Mouse (Mus musculus) heart, embryonic 11.5 days (tissue): ENCODE results near the gene 4930412O13Rik. TPM values are rescaled to one million over a fixed set of nuclear protein-coding genes. Genes with fewer than 3 reads are reported as not detected.

Source experiments
- ATAC-seq: fragments of 200-750 bp; cut with Nextera tagmentation; replicated peaks from 2 replicates; pipeline ENCODE4 v1.8.0; 2017; ENCODE audit warnings: moderate library complexity; ENCODE audit not compliant: insufficient number of reproducible peaks, low FRiP score, low TSS enrichment
- H3K27ac ChIP-seq: fragments of 300-500 bp; sonication (generic); 2 replicates; pipeline ENCODE4 v1.5.1; 2014; ENCODE audit warnings: mild to moderate bottlenecking, low read depth, low read length
- H3K27me3 ChIP-seq: fragments of 300-500 bp; sonication (generic); 2 replicates; pipeline ENCODE4 v1.6.1; 2014; ENCODE audit warnings: mild to moderate bottlenecking, low read length, mixed read lengths; ENCODE audit not compliant: control insufficient read depth, insufficient read depth
- H3K36me3 ChIP-seq: fragments of 300-500 bp; sonication (generic); 2 replicates; pipeline ENCODE4 v1.6.1; 2014; ENCODE audit warnings: mild to moderate bottlenecking, low read length, moderate library complexity, mixed read lengths; ENCODE audit not compliant: control insufficient read depth, insufficient read depth
- H3K4me1 ChIP-seq: fragments of 300-500 bp; sonication (generic); 2 replicates; pipeline ENCODE4 v1.6.1; 2014; ENCODE audit warnings: low read length; ENCODE audit not compliant: control insufficient read depth, insufficient read depth
- H3K4me2 ChIP-seq: fragments of 300-500 bp; sonication (generic); 2 replicates; pipeline ENCODE4 v1.6.1; 2014; ENCODE audit warnings: mild to moderate bottlenecking, moderate library complexity
- H3K4me3 ChIP-seq: fragments of 300-500 bp; sonication (generic); 2 replicates; pipeline ENCODE4 v1.5.1; 2014; ENCODE audit warnings: low read depth, low read length
- H3K9ac ChIP-seq: fragments of 300-500 bp; sonication (generic); 2 replicates; pipeline ENCODE4 v1.6.1; 2014; ENCODE audit warnings: mild to moderate bottlenecking, low read depth, low read length, moderate library complexity
- H3K9me3 ChIP-seq: fragments of 300-500 bp; sonication (generic); replicated peaks from 2 replicates; pipeline ENCODE4 v1.6.1; 2016; ENCODE audit warnings: low read length; ENCODE audit not compliant: control insufficient read depth
- WGBS: fragments of 180-500 bp; shearing (Covaris S2); extraction: QIAGEN DNeasy Blood & Tissue Kit; methylation state at CpG from one replicate; pipeline ENCODE4 v1.1.7; 2014; ENCODE audit not compliant: insufficient replicate concordance; 5-methylcytosine and 5-hydroxymethylcytosine counted together
- polyA plus RNA-seq: library from polyadenylated mRNA; unstranded; fragments of >200 nt; fragmentation: Nextera tagmentation; extraction: Ambion mirVana; gene quantifications from 2 replicates; pipeline ENCODE4 v1.2.1, GENCODE M21; 2014

The 4930412O13Rik gene
- polyA plus RNA-seq, 1 experiment from 2014 or later, result not detected

GRCm38 (mm10) chr2:9883803-9884532 lies 2.9 kb downstream of the 4930412O13Rik start:
- Histone ChIP-seq H3K9me3 (no peaks in the 10 kb centered on the region), H3K4me3 (peak overlapping the region; percentile 59), H3K9ac (no peak overlapping the region), H3K4me2 (peak overlapping the region; percentile 90), H3K27me3 (peaks cover 76% of the 10 kb centered on the region), H3K4me1 (peaks cover 20% of the 10 kb centered on the region; the same call in 1 of the 2 replicates), H3K36me3 (no peaks in the 10 kb centered on the region), H3K27ac (no peak overlapping the region)
- under 1% methylated on average over 27 of the region's 27 CpGs for WGBS
- no peak for ATAC-seq

- H3K27ac ChIP-seq, result no peak overlapping the region
- 7% methylated on average over 15 of the region's 15 CpGs for WGBS
- no peak overlapping the region for H3K9ac ChIP-seq
- H3K9me3 ChIP-seq, result no peaks in the 10 kb centered on the region
- no peak for ATAC-seq
- peaks cover 83% of the 10 kb centered on the region for H3K27me3 ChIP-seq
- peak overlapping the region; percentile 59 for H3K4me3 ChIP-seq
- H3K36me3 ChIP-seq, result no peaks in the 10 kb centered on the region
- peaks cover 21% of the 10 kb centered on the region; the same call in 1 of the 2 replicates for H3K4me1 ChIP-seq
- H3K4me2 ChIP-seq, result peak overlapping the region; percentile 90
Observed at GRCm38 (mm10) chr2:9884533-9885216, 3.6 kb downstream of the 4930412O13Rik start.

DNA sequence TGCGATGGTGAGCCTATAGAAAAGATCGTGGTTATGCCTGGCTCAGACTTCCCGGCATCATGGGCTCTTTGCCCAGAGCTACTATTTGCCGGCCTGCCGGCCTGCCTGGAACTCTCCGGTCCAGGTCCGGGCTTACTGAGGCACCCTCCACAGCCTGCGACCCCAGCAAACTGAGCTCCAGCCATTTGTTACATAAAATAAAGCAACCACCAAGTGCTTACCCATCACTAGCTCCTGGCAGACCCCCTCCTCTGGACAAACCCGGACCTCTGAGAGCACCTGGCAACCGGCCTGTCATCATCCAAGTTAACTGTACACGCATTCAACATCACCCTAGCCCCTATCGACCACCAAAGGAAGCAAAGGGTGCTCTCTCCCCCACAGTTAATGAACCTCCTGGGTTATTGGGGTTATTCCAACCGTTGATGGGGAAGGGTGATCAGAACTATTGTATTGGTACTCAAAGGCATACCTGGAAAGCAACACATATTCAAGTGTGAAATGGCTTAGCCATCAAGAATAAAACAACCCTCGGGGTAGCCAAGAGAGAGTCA lies 4.2 kb downstream of the 4930412O13Rik start:
- no peaks in the 10 kb centered on the region for H3K36me3 ChIP-seq
- 7% methylated on average over 14 of the region's 14 CpGs for WGBS
- no peaks in the 10 kb centered on the region for H3K9me3 ChIP-seq
- peaks cover 89% of the 10 kb centered on the region for H3K27me3 ChIP-seq
- no peak overlapping the region for H3K27ac ChIP-seq
- H3K9ac ChIP-seq, result no peak overlapping the region
- H3K4me3 ChIP-seq, result no peak overlapping the region
- peaks cover 24% of the 10 kb centered on the region; the same call in 1 of the 2 replicates for H3K4me1 ChIP-seq
- ATAC-seq, result no peak
- no peak overlapping the region for H3K4me2 ChIP-seq

DNA sequence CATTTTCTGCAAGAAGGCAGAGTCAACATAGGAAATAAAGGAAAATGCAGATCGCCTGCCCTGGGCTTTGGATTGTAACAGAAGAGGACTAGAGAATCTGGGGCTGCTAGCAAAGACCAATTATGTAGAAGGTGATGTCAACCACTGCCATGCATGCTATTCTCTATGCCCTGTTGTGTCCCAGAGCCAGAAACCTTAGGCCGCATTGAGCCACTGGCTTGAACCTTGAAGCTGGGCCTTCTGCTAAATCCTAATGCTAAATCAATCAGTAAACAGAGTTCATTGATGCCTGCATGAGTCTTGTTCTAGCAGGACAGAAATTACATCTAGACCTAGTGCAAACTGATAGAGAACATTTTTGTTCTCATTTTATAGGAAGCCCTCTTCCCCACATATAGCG lies 5.0 kb downstream of the 4930412O13Rik start:
- H3K4me3 ChIP-seq, result no peak overlapping the region
- H3K4me2 ChIP-seq, result no peak overlapping the region
- H3K9ac ChIP-seq, result no peak overlapping the region
- no peaks in the 10 kb centered on the region for H3K36me3 ChIP-seq
- H3K27me3 ChIP-seq, result peaks cover 88% of the 10 kb centered on the region
- H3K9me3 ChIP-seq, result no peaks in the 10 kb centered on the region
- no peak for ATAC-seq
- 22% methylated on average over 3 of the region's 3 CpGs for WGBS
- peaks cover 20% of the 10 kb centered on the region; the same call in 1 of the 2 replicates for H3K4me1 ChIP-seq
- H3K27ac ChIP-seq, result no peak overlapping the region

- H3K4me2 ChIP-seq, result no peak overlapping the region; the same call in 1 of the 2 replicates
- no peaks in the 10 kb centered on the region for H3K36me3 ChIP-seq
- 2% methylated on average over 7 of the region's 7 CpGs for WGBS
- no peak overlapping the region for H3K27ac ChIP-seq
- peaks cover 14% of the 10 kb centered on the region; the same call in 1 of the 2 replicates for H3K4me1 ChIP-seq
- H3K9me3 ChIP-seq, result no peaks in the 10 kb centered on the region
- H3K4me3 ChIP-seq, result no peak overlapping the region
- no peak overlapping the region for H3K9ac ChIP-seq
- ATAC-seq, result no peak
- peaks cover 86% of the 10 kb centered on the region for H3K27me3 ChIP-seq
Observed at GRCm38 (mm10) chr2:9886921-9887610, 6.0 kb downstream of the 4930412O13Rik start.

GRCm38 (mm10) chr2:9887636-9888035 lies 6.6 kb downstream of the 4930412O13Rik start:
- Histone ChIP-seq H3K4me2 (no peak overlapping the region; the same call in 1 of the 2 replicates), H3K4me3 (no peak overlapping the region), H3K36me3 (no peaks in the 10 kb centered on the region), H3K4me1 (peaks cover 14% of the 10 kb centered on the region; the same call in 1 of the 2 replicates), H3K27me3 (peaks cover 90% of the 10 kb centered on the region), H3K9ac (no peak overlapping the region), H3K27ac (no peak overlapping the region), H3K9me3 (no peaks in the 10 kb centered on the region)
- WGBS, result 0% methylated on average over 7 of the region's 7 CpGs
- no peak for ATAC-seq

GRCm38 (mm10) chr2:9888913-9889650 lies 8.0 kb downstream of the 4930412O13Rik start, which contains the start of gene 9230102O04Rik:
Gene 9230102O04Rik (minus strand): TSS chr2:9889540.
- under 1% methylated on average over 30 of the region's 30 CpGs for WGBS
- H3K9ac ChIP-seq, result no peak within 1 kb of the TSS
- peak; percentile 74 for ATAC-seq

More at GRCm38 (mm10) chr2:9888913-9889650, 8.0 kb downstream of the 4930412O13Rik start, which contains the start of gene 9230102O04Rik:
- Histone ChIP-seq H3K4me3 (peak within 1 kb of the TSS; percentile 39), H3K4me2 (peak within 1 kb of the TSS; percentile 69), H3K9me3 (no peaks in the 10 kb centered on the region), H3K4me1 (peaks cover 5% of the 10 kb centered on the region; the same call in 1 of the 2 replicates), H3K27me3 (peaks cover 92% of the 10 kb centered on the region), H3K27ac (no peak within 1 kb of the TSS), H3K36me3 (no peaks in the 10 kb centered on the region)
